Mouse (Mus musculus) brain, adult 2 months (tissue): ENCODE measurements at regions not wholly inside any gene's neighbourhood (a gene's known extent, or its start where the extent isn't known, plus 50 kb on each side); places are given as distances from the start of the nearest gene placed in this dataset.
"Not testable (repeated sequence)": the region's sequence is repeated elsewhere in the genome, so short reads cannot be mapped to it uniquely, and the experiment has no call there.

Source experiments
- DNase-seq: peaks from one replicate; pipeline ENCODE4 v3.0.0; 2011; ENCODE audit warnings: low read depth, low spot score

- DNase-seq = no peak
Observed at GRCm38 (mm10) chr6:117676064-117676821, 164.7 kb upstream of the Zfp637 start.

DNA sequence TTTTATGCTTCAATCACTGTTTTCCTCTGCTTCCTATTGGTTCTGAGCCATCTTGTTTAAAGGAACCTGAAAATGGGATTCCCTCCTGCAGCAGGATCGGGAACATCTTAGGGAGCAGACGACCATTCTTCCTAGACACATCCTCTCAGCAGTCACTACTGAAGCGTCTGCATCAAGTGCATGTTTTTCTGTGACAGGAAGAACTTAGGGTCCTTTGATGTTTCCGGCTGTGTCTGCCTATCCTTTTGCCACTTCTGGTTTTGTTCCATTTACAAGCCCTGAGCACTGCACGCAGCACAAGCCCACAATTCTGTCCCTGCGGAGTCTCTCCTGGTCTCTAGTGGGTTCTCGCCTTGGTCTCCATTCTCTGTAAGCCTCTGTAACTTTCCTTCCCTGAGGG lies 163.9 kb upstream of the Zfp637 start:
- DNase-seq = no peak

DNA sequence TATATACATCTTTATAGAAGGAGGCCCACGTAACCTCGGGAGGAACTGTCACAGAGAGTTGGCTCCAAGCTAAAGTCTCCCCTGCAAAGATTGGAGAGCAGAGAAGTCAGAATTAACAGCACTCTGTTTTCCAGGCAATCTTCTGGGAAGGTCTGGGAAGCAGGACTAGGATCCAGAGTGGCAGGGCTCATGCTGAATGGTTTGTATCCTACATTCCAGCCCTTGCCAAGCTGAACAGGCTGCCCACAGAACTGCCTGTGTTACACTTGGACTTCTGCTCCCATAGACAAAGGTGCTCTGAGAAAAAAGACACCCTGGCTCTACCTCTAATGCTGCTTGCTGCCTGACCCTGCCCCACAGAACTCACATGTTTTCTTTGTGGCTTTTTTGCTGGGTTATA lies 163.2 kb upstream of the Zfp637 start:
- DNase-seq = no peak

- no peak for DNase-seq
Observed at GRCm38 (mm10) chr6:117678276-117678675, 162.7 kb upstream of the Zfp637 start.

DNA sequence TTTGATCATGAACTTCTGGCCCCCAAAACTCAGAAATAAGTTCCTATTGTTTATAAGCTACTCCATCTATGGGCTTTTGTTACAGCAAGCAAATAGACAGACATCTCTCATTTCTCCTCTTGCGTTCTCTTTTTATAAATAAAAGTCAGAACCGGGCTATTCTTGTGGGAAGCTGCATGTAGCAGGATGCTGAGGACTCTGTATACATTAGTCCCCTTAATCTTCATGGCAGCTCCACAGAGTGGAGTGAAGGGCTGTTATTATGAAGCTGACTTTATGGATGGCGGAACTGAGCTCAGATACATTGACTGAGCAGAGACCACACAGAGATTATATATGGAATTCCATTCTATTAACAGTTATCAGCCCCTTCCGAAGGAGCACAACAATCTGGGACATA lies 162.1 kb upstream of the Zfp637 start:
- no peak for DNase-seq

DNA sequence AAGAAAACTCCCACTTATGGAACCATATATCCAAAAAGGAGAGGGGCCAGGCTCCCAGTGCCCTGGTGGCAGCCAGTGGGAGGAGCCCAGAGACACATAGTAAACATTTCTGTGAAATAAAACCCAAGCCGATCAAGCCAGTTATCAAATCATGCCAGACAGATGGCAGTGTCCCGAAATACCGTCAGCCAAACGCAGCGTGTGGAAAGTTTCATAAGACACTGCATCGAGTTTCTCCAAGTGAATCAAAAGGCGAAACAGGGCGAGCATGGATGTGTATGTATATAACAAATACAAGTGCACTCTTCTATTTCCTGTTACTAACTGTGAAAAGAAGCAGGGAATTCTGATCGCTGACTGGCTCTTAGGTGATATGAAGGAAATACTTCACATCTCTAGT lies 154.8 kb upstream of the Zfp637 start:
- DNase-seq = peak; percentile 56

GRCm38 (mm10) chr6:117687045-117687444 lies 153.9 kb upstream of the Zfp637 start:
- DNase-seq = no peak

DNA sequence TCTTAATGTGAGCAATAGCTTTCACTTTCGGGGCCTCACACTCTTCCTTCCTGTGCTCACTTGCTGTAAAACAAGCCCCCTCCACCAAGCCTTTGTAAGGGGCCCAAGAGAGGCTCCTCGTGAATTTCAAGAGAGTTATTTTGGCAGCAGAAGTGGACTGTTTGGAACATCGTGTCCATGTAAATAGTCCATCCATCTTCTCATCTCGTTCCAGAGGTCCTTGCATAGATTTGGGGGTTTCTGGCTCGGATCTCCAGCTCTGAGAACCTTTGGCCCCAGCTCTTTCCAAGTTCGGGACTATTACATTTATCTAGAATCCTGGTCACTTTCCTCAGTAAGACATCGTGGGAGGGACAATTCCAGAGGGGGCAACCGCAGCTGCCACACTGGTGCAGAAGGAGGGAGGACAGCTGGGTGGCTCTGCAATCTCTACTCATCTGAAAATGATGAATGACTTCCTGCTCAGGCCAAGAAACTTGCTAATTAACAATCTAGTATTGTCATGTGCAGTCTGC lies 152.3 kb upstream of the Zfp637 start:
- DNase-seq = no peak

GRCm38 (mm10) chr6:117700286-117700685 lies 140.7 kb upstream of the Zfp637 start:
- DNase-seq = peak; percentile 7

DNA sequence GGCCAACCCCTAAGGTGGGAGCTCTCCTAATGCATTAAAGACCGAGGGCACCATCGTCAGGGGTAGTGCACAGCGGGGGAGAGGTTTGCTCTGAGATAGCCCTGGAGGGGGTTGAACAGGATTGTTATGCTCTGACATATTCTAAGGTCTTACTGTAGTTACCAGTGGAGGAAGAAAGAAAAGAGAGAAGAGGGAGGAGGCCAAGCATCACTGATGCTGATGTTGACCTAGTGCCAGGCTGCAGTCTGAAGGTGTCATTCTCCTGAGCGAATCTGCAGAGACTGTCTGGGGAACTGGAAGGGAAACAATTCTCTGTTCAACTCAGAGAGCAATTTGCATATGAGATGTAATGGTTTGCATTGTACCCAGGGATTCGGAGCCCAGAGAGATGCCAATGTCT lies 139.4 kb upstream of the Zfp637 start:
- DNase-seq = no peak

GRCm38 (mm10) chr6:117706006-117706405 lies 135.0 kb upstream of the Zfp637 start:
- no peak for DNase-seq

GRCm38 (mm10) chr6:117709212-117709611 lies 131.8 kb upstream of the Zfp637 start:
- DNase-seq = no peak

DNA sequence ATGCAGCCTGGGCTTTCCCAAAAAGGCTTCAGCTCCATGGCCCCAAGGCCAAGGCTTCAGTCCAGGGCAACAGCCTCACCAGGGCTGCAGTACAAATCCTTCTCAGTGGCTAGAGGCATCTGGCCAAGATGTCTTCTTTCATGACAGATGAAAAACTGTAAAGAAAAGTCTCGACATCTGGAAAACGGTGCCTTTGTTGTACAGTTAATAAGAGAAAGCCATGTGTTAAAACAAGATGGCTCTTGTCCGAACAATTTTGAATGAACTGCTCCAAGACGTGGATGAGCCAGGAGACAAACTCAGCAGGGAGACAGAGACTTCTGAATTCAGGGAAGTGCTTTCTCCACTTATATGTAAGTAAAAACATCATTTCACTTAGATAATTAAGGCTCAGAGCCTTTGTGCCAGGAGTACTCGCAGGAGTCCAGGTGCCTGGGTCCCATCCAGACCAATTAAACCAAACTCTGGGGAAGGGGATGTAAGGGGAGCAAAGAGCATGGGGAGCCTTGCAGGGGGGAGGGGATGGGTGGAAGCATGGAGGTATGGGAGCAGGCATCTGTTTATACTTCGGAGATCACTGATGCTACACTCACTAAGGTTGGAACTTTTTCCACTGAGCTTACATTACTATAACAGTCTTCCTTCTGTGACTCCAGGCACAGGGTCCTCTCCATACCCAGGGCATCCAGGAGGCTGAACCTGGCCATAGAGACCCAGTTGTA lies 125.8 kb upstream of the Zfp637 start:
- DNase-seq = no peak

GRCm38 (mm10) chr6:117716422-117716821 lies 124.6 kb upstream of the Zfp637 start:
- DNase-seq = not testable (repeated sequence)

- DNase-seq = peak; percentile 12
Observed at GRCm38 (mm10) chr6:117752338-117752737, 88.6 kb upstream of the Zfp637 start.

DNA sequence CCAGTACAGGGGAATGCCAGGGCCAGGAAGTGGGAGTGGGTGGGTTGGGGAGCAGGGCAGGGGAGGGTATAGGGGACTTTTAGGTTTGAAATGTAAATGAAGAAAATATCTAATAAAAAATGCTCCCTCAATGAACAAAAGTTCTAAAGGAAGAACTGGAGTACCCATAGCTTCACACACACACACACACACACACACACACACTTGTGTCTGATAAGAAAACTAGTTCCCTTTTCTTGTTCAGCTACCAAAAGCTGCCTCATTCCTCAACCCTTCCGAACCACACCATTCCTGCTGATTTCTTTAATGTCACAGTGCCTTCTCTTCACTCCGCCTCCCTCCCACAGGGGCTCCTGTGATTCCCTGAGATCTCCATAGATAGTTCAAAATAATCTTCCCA lies 85.3 kb upstream of the Zfp637 start:
- not testable (repeated sequence) for DNase-seq

DNA sequence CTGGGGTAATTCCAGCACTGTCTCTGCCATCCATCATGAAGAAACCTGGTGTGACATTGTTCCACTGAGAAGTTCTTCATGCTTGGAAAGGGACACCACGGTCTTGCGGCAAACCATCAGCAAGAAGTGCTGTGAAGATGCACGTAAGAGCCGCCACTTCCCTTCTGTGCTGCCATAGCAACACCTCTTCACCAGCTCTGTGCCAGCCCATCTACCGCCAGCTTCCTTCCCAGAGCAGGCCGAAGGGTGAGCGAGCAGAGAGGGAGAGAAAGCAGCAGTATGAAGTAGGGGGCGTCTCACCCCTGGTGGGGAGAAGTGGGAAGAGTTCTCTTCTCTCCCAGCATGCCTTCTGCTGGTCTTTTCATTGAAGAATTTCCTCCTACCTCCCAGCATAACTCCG lies 84.8 kb upstream of the Zfp637 start:
- peak; percentile 74 for DNase-seq

GRCm38 (mm10) chr6:117758516-117758915 lies 82.5 kb upstream of the Zfp637 start:
- DNase-seq = peak; percentile 60

- DNase-seq = no peak
Observed at GRCm38 (mm10) chr6:117771506-117771905, 69.5 kb upstream of the Zfp637 start.

DNA sequence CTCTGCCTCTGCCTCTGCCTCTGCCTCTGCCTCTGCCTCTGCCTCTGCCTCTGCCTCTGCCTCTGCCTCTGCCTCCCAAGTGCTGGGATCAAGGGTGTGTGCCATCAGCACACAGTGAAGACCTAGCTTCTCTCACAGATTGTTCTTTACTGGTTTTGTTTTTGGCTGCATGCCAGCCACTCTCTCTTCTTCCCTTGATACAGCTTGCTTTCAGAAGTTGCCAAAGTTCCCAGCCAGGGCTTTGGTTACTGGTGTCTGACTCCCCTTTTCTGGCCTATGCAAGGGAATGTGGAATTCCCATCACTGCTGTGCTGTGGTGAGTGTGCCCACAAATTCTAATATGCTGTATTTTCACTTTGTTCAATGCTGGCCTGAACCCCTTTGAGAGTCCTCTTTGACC lies 68.6 kb upstream of the Zfp637 start:
- DNase-seq = no peak

DNA sequence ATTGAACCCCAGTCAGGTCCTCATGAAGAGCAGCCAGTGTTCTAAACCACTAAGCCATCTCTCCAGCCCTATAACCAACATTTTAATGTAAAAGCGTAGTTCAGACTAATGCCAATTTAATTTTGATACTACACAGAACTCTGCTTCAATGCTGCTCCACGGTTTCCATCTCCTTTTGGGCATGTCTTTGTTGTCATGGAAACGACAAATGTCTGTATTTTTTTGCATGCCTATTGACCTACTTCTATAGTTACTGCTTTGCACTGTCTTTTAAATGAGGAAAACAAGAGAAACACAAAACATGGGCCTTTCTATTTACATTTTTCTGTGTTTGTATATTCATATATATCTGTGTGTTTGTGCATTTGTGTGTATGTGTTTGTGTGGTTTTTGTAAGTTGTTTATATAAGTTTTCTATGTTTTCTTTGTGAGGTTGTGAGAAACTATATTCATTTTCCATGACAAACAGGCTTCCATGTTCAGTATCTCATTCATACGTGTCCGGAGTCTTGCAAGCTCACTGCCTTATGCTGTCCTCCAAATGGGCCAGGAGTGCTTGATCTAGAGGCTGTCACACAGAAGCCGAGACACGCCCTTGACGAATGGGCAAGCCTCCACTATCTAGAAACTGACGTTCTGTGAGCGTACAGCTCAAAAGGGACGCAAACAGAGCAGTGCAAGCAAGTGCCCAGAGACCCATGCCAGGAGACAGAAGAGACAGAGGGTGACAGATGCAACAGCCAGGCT lies 65.5 kb upstream of the Zfp637 start:
- peak; percentile 66 for DNase-seq

GRCm38 (mm10) chr6:117778027-117778426 lies 63.0 kb upstream of the Zfp637 start:
- DNase-seq = no peak
